Mouse (Mus musculus) liver, embryonic 11.5 days (tissue): ENCODE data around the gene Clec4f. TPM values are rescaled to one million over a fixed set of nuclear protein-coding genes. Genes with fewer than 3 reads are reported as not detected.

Experiments
- ATAC-seq: fragments of 200-750 bp; cut with Nextera tagmentation; replicated peaks from 2 replicates; pipeline ENCODE4 v1.8.0; 2017; ENCODE audit warnings: moderate number of reproducible peaks, mild to moderate bottlenecking, moderate TSS enrichment, moderate library complexity; ENCODE audit not compliant: low FRiP score
- DNase-seq: peaks from one replicate; pipeline ENCODE4 v3.0.0-alpha.2; 2017; ENCODE audit warnings: low spot score
- H3K27ac ChIP-seq: fragments of 300-500 bp; sonication (generic); 2 replicates; pipeline ENCODE4 v1.5.1; 2014; ENCODE audit warnings: mild to moderate bottlenecking, low read depth, low read length, control low read depth
- H3K27me3 ChIP-seq: fragments of 300-500 bp; sonication (generic); replicated peaks from 2 replicates; pipeline ENCODE4 v1.6.1; 2014; ENCODE audit warnings: low read length, mixed read lengths; ENCODE audit not compliant: control insufficient read depth, insufficient read depth
- H3K36me3 ChIP-seq: fragments of 300-500 bp; sonication (generic); 2 replicates; pipeline ENCODE4 v1.6.1; 2014; ENCODE audit warnings: mild to moderate bottlenecking, low read length, moderate library complexity, mixed read lengths; ENCODE audit not compliant: control insufficient read depth, insufficient read depth
- H3K4me1 ChIP-seq: fragments of 300-500 bp; sonication (generic); replicated peaks from 2 replicates; pipeline ENCODE4 v1.6.1; 2014; ENCODE audit warnings: low read length, mixed read lengths; ENCODE audit not compliant: control insufficient read depth, insufficient read depth
- H3K4me2 ChIP-seq: fragments of 300-500 bp; sonication (generic); 2 replicates; pipeline ENCODE4 v1.6.1; 2014; ENCODE audit warnings: mild to moderate bottlenecking, control low read depth, moderate library complexity
- H3K4me3 ChIP-seq: fragments of 300-500 bp; sonication (generic); 2 replicates; pipeline ENCODE4 v1.5.1; 2014; ENCODE audit warnings: low read depth, low read length, control low read depth
- H3K9ac ChIP-seq: fragments of 300-500 bp; sonication (generic); 2 replicates; pipeline ENCODE4 v1.6.1; 2014; ENCODE audit warnings: low read depth, low read length, control low read depth
- H3K9me3 ChIP-seq: fragments of 300-500 bp; sonication (generic); 2 replicates; pipeline ENCODE4 v1.6.1; 2016; ENCODE audit warnings: low read length, inconsistent platforms, mixed read lengths; ENCODE audit not compliant: control insufficient read depth
- WGBS: fragments of 180-500 bp; shearing (Covaris S2); extraction: QIAGEN DNeasy Blood & Tissue Kit; methylation state at CpG from one replicate; pipeline ENCODE4 v1.1.7; 2014; 5-methylcytosine and 5-hydroxymethylcytosine counted together
- polyA plus RNA-seq: library from polyadenylated mRNA; unstranded; fragments of >200 nt; fragmentation: Nextera tagmentation; extraction: Ambion mirVana; gene quantifications from 2 replicates; pipeline ENCODE4 v1.2.1, GENCODE M21; 2014

Clec4f gene
- 1.0 and 1.3 TPM in 2 replicates for polyA plus RNA-seq

GRCm38 (mm10) chr6:83656087-83656486 lies at the start of gene Clec4f:
Gene Clec4f (minus strand): TSS chr6:83656187.
- Histone ChIP-seq H3K4me1 (no peaks in the 10 kb centered on the region), H3K4me2 (no peak within 1 kb of the TSS), H3K4me3 (no peak within 1 kb of the TSS), H3K9ac (no peak within 1 kb of the TSS), H3K36me3 (no peaks in the 10 kb centered on the region), H3K27ac (no peak within 1 kb of the TSS), H3K27me3 (no peaks in the 10 kb centered on the region), H3K9me3 (no peaks in the 10 kb centered on the region)
- no peak for DNase-seq
- no peak for ATAC-seq
- 91% methylated on average over 2 of the region's 2 CpGs for WGBS

DNA sequence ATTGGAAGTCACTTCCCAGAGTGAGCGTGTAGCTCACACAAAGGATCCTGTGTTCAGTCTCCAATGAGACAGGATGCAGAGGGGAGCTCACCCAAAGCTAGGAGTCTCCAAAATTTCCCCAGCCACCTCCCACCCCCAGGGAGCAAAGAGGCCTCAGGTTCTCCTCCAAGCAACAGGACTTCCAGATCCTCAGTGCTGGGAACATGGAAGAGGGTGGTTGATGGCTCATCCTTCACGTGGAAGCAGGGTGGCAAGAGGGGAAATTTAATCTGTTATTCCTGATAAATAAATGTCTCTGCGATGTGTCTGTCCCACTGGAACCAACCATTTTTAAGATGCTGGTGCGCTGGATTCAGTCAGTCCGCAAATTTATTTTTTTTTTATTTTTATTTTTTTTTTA lies 48.7 kb upstream of the Clec4f start:
- H3K4me1 ChIP-seq: no peaks in the 10 kb centered on the region
- H3K27me3 ChIP-seq: peaks cover 93% of the 10 kb centered on the region
- no peak for ATAC-seq
- H3K36me3 ChIP-seq: no peaks in the 10 kb centered on the region
- no peak overlapping the region for H3K4me2 ChIP-seq
- no peak for DNase-seq
- H3K27ac ChIP-seq: no peak overlapping the region
- 20% methylated on average over 5 of the region's 5 CpGs for WGBS
- H3K4me3 ChIP-seq: no peak overlapping the region
- no peaks in the 10 kb centered on the region for H3K9me3 ChIP-seq
- no peak overlapping the region for H3K9ac ChIP-seq

- ATAC-seq: no peak
- H3K36me3 ChIP-seq: no peaks in the 10 kb centered on the region
- H3K27ac ChIP-seq: no peak overlapping the region
- no peaks in the 10 kb centered on the region for H3K9me3 ChIP-seq
- peaks cover 93% of the 10 kb centered on the region for H3K27me3 ChIP-seq
- no peak overlapping the region for H3K4me2 ChIP-seq
- no peak for DNase-seq
- WGBS: 10% methylated on average over 1 of the region's 1 CpGs
- H3K4me3 ChIP-seq: no peak overlapping the region
- no peak overlapping the region for H3K9ac ChIP-seq
- H3K4me1 ChIP-seq: no peaks in the 10 kb centered on the region
Measured at GRCm38 (mm10) chr6:83704294-83704693, 48.3 kb upstream of the Clec4f start.

DNA sequence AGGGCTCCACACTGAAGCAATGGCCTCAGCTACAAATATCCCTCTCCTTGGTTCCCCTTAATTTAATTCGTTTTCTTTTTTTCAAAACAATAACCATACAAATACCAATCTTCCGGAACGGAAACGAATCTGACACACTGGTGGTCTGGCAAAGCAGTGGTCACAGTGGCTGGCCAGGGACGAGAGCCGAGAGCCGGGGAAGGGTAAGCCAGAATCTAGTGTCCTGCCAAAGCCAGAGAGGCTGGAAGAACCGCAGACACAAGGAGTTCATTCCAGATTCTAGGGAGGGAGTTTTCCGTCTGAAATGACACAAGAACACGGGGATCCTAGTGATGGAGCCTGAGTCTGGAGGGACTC lies 47.7 kb upstream of the Clec4f start:
- H3K9me3 ChIP-seq: no peaks in the 10 kb centered on the region
- no peak overlapping the region for H3K4me2 ChIP-seq
- no peak overlapping the region for H3K4me3 ChIP-seq
- whole genome bisulfite sequencing: 2% methylated on average over 10 of the region's 10 CpGs
- ATAC-seq (no peak), DNase-seq (no peak)
- no peak overlapping the region for H3K27ac ChIP-seq
- H3K27me3 ChIP-seq: peaks cover 93% of the 10 kb centered on the region
- H3K4me1 ChIP-seq: no peaks in the 10 kb centered on the region
- H3K9ac ChIP-seq: no peak overlapping the region
- no peaks in the 10 kb centered on the region for H3K36me3 ChIP-seq

GRCm38 (mm10) chr6:83703000-83703721 lies 47.2 kb upstream of the Clec4f start:
- no peak overlapping the region for H3K27ac ChIP-seq
- peaks cover 93% of the 10 kb centered on the region for H3K27me3 ChIP-seq
- DNase-seq (no peak), ATAC-seq (no peak)
- no peaks in the 10 kb centered on the region for H3K36me3 ChIP-seq
- no peaks in the 10 kb centered on the region for H3K9me3 ChIP-seq
- no peaks in the 10 kb centered on the region for H3K4me1 ChIP-seq
- 1% methylated on average over 27 of the region's 27 CpGs for WGBS
- H3K4me2 ChIP-seq: no peak overlapping the region
- H3K4me3 ChIP-seq: no peak overlapping the region
- H3K9ac ChIP-seq: no peak overlapping the region

DNA sequence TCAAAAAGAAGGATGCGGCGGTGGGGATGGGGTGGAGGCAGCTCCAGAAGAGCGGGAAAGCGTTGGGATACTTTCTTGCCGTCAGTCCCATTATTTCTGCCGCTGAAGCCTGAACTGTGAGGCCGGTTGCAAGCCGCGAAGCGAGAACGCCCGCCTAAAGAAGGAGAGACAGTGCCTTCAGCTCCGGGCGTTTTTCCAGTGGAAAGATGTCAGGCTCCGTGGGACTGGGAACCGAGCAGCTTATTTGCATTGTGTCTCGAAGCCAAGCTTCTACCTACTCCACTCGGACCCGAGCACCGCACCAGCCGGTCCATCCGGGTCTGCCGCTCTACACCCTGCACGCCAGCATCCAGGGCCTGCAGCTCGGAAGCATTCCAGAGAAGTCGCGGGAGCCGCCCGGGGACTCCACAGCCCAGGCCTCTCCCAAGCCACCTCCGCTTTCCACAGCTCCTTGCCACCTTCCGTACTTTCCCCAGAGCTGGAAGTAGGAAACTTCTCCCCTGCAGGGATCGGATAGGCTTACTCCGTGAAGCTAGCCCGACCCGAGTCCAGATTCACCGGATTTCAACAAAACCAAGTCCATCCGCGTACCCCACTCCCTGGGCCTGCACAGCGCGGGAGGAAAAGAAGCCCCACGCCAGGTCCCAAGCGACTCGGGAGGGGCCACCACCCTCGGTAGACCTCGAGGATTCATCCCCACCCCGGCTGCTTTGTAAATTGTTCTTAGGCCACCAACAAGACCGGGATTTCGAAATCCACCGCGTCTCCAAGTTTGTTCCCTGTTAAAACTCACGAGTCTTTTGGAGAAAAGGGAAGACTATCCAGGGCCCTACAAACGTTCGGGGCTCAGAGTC lies 46.4 kb upstream of the Clec4f start:
- H3K27ac ChIP-seq: no peak overlapping the region
- DNase-seq: no peak
- H3K9me3 ChIP-seq: no peaks in the 10 kb centered on the region
- no peak overlapping the region for H3K9ac ChIP-seq
- no peak overlapping the region for H3K4me3 ChIP-seq
- H3K4me2 ChIP-seq: no peak overlapping the region
- ATAC-seq: no peak
- H3K27me3 ChIP-seq: peaks cover 93% of the 10 kb centered on the region
- no peaks in the 10 kb centered on the region for H3K36me3 ChIP-seq
- 2% methylated on average over 53 of the region's 53 CpGs for whole genome bisulfite sequencing
- no peaks in the 10 kb centered on the region for H3K4me1 ChIP-seq

GRCm38 (mm10) chr6:83701001-83701400 lies 45.0 kb upstream of the Clec4f start:
- no peak for DNase-seq

DNA sequence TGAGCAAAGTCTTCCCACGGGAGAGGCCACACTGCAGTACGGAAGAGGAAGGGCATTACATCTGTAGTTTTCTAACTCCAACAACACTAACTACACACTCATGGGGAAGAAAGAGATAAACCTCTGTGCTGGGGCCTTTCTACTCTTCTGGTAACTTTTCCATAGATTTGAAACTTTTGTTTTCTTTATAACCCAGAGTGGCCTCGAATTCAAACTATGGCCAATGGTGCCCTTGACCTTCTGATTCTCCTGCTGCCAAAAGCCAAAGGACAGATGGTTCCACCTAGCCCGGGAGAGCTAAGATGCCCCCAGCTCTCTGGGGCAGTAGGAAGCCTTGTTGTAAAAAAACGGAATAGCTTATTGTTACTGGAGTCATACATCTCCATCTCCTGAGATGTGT lies 44.0 kb upstream of the Clec4f start:
- Histone ChIP-seq H3K4me1 (no peaks in the 10 kb centered on the region), H3K9ac (no peak overlapping the region), H3K9me3 (no peaks in the 10 kb centered on the region), H3K4me2 (no peak overlapping the region), H3K27ac (no peak overlapping the region), H3K27me3 (peaks cover 93% of the 10 kb centered on the region), H3K36me3 (no peaks in the 10 kb centered on the region), H3K4me3 (no peak overlapping the region)
- DNase-seq (no peak), ATAC-seq (no peak)
- 2% methylated on average over 5 of the region's 5 CpGs for WGBS

More at GRCm38 (mm10) chr6:83701001-83701400, 45.0 kb upstream of the Clec4f start:
- H3K36me3 ChIP-seq: no peaks in the 10 kb centered on the region
- no peak overlapping the region for H3K9ac ChIP-seq
- WGBS: 2% methylated on average over 11 of the region's 11 CpGs
- H3K4me1 ChIP-seq: no peaks in the 10 kb centered on the region
- no peak overlapping the region for H3K4me2 ChIP-seq
- no peak overlapping the region for H3K4me3 ChIP-seq
- peaks cover 93% of the 10 kb centered on the region for H3K27me3 ChIP-seq
- no peaks in the 10 kb centered on the region for H3K9me3 ChIP-seq
- no peak overlapping the region for H3K27ac ChIP-seq
- ATAC-seq: no peak
